Mouse (Mus musculus) heart, adult 11 months (tissue): ENCODE results near the gene Pgd.
A peak's percentile ranks its signal among the peaks of the same experiment; 100 is the strongest.
"Not testable (repeated sequence)": the region's sequence is repeated elsewhere in the genome, so short reads cannot be mapped to it uniquely, and the experiment has no call there.

Experiments
- DNase-seq: peaks from one replicate; pipeline ENCODE4 v3.0.0; 2022

The Pgd gene

GRCm38 (mm10) chr4:149166215-149166946 is at the start of gene Pgd:
TSS of gene Pgd (minus strand) at chr4:149166771.
- peak; percentile 100 for DNase-seq

GRCm38 (mm10) chr4:149215982-149216381 is 49.4 kb upstream of the Pgd start:
- no peak for DNase-seq

- DNase-seq = no peak
Observed at GRCm38 (mm10) chr4:149215397-149215796, 48.8 kb upstream of the Pgd start.

- DNase-seq = not testable (repeated sequence)
Observed at GRCm38 (mm10) chr4:149214468-149214867, 47.9 kb upstream of the Pgd start.

- no peak for DNase-seq
Observed at GRCm38 (mm10) chr4:149213466-149213865, 46.9 kb upstream of the Pgd start.

- not testable (repeated sequence) for DNase-seq
Observed at GRCm38 (mm10) chr4:149211441-149211840, 44.9 kb upstream of the Pgd start.

- no peak for DNase-seq
Observed at GRCm38 (mm10) chr4:149202467-149202866, 35.9 kb upstream of the Pgd start.

GRCm38 (mm10) chr4:149201110-149201509 is 34.5 kb upstream of the Pgd start:
- no peak for DNase-seq

GRCm38 (mm10) chr4:149197180-149197579 is 30.6 kb upstream of the Pgd start:
- no peak for DNase-seq

- no peak for DNase-seq
Observed at GRCm38 (mm10) chr4:149191103-149191502, 24.5 kb upstream of the Pgd start.

GRCm38 (mm10) chr4:149188563-149188962 is 22.0 kb upstream of the Pgd start:
- DNase-seq = no peak

GRCm38 (mm10) chr4:149182755-149183154 is 16.2 kb upstream of the Pgd start:
- DNase-seq = no peak

GRCm38 (mm10) chr4:149182192-149182591 is 15.6 kb upstream of the Pgd start:
- DNase-seq = peak; percentile 95

- no peak for DNase-seq
Observed at GRCm38 (mm10) chr4:149179573-149179972, 13.0 kb upstream of the Pgd start.

- no peak for DNase-seq
Observed at GRCm38 (mm10) chr4:149179160-149179559, 12.6 kb upstream of the Pgd start.

- DNase-seq = no peak
Observed at GRCm38 (mm10) chr4:149178328-149178727, 11.8 kb upstream of the Pgd start.

- DNase-seq = no peak
Observed at GRCm38 (mm10) chr4:149177046-149177445, 10.5 kb upstream of the Pgd start.

- DNase-seq = no peak
Observed at GRCm38 (mm10) chr4:149176645-149177044, 10.1 kb upstream of the Pgd start.

- DNase-seq = peak; percentile 94
Observed at GRCm38 (mm10) chr4:149173661-149174060, 7.1 kb upstream of the Pgd start.

- DNase-seq = peak; percentile 97
Observed at GRCm38 (mm10) chr4:149172666-149173065, 6.1 kb upstream of the Pgd start.

GRCm38 (mm10) chr4:149172083-149172482 is 5.5 kb upstream of the Pgd start:
- peak; percentile 96 for DNase-seq

GRCm38 (mm10) chr4:149171581-149171981 is 5.0 kb upstream of the Pgd start:
- peak; percentile 96 for DNase-seq

GRCm38 (mm10) chr4:149170394-149170931 is 3.9 kb upstream of the Pgd start:
- DNase-seq = peak; percentile 94

GRCm38 (mm10) chr4:149169926-149170325 is 3.4 kb upstream of the Pgd start:
- not testable (repeated sequence) for DNase-seq

- no peak for DNase-seq
Observed at GRCm38 (mm10) chr4:149168016-149168415, 1.4 kb upstream of the Pgd start.
